Mouse (Mus musculus) frontal cortex, postnatal 25 days (tissue): ENCODE data around the gene Glrx.
A peak's percentile ranks its signal among the peaks of the same experiment; 100 is the strongest.
"Not testable (repeated sequence)": the region's sequence is repeated elsewhere in the genome, so short reads cannot be mapped to it uniquely, and the experiment has no call there.

Experiments
- DNase-seq, 2 experiments: peaks; one replicate each; pipeline ENCODE4 v3.0.0; 2022; ENCODE audit warnings: low spot score in 2 of 2

Glrx gene

DNA sequence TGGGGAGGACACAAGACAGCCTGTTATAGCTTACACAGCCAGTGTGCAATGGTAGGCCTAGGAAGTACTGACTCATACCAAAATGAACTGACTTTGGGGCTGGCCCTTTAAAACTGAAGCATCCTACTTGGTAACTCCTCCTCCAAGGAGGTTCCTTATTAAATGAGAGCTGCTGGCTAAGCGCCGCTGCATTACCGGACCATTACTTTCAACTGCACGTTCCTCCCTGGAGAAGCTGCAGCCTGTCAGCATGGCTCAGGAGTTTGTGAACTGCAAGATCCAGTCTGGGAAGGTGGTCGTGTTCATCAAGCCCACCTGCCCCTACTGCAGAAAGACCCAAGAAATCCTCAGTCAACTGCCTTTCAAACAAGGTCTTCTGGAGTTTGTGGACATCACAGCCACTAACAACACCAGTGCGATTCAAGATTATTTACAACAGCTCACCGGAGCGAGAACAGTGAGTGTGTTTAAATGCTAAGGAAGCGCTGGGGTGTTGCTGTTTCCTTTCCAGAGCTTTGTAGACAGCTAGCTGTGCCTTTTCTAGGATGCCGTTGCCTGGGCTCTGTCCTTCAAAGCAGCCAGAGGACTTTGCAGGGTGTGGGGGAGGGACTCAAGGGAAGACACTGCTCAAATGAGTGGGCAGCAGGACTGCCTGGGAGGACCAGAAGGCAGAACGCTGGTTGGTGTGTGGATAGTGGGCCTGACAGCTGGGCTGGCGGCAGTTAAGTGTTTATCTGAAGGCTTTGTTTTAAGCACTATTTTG, at the start of gene Glrx:
TSS of gene Glrx (plus strand) at position 150 of the 763 bp plus-strand sequence.
- peak; percentile 68 to 71 for DNase-seq

DNA sequence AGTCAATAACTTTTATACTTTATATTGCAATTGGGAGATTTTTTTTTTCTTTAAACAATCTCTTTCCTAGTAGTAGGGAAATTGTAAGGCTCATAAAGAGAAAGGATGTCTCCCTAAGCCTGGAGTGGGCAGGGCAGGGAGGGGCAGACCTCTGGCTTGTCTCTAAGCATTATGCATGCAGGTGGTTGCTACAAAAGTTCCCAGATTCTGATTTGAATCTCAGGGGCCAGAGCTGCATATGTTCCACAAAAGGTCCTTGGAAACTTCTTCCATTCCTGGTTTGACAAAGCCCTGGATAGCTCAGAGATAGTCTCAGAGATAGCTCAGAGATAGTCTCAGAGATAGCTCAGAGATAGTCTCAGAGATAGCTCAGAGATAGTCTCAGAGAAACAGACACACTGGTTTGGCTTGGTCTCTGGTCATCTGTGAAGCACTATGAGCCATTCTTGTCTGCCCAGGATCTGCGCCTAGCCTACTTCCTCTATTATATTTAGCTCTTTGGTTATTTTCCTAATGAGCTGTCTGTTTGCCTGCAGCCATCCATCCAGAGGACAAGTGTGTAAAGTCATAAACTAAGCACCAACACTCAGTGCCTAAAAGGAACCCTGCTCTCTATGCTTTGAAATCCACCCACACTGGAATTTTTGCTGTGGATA, 49.0 kb upstream of the Glrx start:
- no peak for DNase-seq

DNA sequence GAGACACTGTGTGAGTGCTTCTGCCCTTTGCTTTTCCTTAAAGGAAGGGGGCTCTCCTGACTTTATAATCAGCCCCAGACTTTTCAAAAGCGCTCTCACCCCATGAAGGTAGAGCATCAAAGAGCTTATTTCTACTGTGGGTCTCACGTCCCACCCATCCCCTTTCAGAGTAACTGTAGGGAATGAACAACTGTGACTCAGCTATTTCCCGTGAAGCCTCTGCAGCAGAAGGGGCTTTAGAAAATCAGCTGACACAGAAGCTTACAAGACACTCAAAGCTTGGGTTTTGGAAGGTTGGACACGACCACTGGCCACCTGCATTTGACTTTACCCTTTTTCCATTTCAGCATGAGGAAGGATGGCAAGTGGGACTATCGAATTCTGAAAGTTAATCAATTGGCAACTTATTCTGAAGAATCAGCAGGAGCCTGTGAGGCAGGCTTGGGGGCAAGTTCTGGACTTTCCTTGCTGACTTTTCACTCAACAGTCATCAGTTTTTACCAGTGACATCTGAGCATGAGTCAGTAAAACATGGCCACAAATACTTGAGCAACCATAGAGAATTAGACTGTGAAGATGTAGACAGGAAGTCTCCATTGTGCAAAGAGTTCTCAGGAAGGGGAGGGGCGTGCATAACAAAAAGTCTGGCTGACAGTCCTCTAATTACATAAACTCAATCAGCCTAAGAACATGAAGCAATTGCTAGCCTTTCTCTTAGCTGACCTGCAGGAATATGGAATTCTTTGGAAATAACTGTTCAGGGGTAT, 45.6 kb upstream of the Glrx start:
- DNase-seq = no peak

GRCm38 (mm10) chr13:75797369-75798141, 42.1 kb upstream of the Glrx start:
- DNase-seq = peak; percentile 94 to 96

GRCm38 (mm10) chr13:75798413-75799302, 41.0 kb upstream of the Glrx start:
- DNase-seq = no peak

GRCm38 (mm10) chr13:75799421-75799820, 40.2 kb upstream of the Glrx start:
- no peak for DNase-seq

DNA sequence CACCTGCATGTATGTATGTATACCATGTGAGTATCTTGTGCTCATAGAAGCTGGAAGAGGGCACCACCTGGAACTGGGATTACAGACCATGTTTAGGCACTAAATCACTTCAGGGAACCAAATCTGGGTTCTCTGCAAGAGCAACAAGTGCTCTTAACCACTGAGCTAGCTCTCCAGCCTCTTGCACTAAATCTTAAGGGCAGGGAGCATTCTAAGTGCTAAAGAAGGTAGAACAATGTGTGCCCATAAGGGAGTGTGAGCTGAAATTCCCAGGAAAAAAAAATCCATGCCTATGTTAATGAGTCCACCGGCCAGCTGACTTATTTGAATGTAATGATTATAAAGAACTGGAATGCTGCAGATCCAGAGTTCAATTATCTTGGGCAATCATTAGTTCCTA, 31.7 kb upstream of the Glrx start:
- no peak for DNase-seq

DNA sequence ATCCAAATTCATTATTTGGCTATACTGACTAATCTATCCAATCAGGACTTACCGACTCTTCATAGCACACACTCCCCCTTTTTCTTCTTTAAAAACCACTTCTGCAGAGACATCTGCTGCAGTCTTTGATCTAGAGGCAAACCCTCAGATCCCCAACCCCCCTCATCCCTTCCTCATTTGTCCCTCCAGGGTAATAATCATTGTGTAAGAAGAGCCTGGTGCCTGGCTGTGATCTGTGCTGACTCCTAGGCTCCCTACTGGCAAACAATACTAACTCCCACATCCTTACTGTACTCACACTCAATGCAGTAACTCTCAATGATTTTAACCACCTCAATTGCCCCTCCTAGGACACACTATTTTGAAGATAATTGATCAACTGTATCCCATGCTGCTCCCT, 29.7 kb upstream of the Glrx start:
- DNase-seq = no peak

DNA sequence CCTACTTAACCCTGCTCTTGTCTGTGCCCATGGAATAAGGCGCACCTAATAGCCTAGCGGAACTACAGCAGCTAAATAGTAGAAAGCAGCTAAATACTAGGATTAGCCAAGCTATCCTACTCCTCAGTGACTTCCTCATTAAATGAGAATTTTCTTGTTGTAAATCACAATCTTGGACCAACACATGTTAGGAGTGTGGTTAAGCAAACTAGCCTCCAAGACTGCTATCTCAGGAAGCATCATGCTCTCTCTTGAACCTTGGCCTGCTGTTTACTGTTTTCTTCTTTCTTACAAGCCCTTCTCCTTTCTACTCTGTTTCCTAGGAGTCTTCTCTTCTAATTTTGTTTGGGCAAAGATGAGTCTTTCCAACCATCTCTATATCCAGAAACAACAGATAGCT, 22.5 kb upstream of the Glrx start:
- no peak for DNase-seq

GRCm38 (mm10) chr13:75818486-75818885, 21.2 kb upstream of the Glrx start:
- DNase-seq = no peak

DNA sequence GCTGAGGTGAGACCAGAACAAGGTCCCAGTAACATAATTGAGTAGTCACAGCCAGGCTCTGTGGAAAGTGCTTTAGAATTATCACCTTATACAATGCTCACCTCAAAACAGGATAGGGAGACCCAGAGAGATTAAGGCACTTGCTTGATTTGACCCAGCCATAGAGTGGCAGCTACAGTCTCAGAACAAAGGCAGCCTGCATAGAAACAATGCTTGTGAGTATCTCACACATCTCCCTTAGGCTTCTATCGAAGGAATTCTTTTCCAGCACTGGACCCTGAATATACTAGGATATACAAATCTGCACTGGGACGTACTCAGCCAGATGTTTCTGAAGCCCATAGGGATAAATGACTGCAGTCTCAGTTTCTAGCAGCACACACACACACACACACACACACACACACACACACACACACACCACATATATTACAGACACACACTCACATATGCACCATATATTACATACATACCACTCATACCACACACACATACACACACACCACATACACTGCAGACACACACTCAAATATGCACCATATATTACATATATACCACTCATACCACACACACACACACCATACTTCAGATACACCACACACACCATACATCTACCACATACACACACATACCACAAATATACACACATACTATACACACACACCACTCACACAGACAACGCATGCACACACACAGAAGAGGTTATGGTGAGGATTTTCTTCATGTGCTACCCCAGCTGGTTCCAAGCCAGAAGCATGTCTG, 20.5 kb upstream of the Glrx start:
- DNase-seq = no peak

- no peak for DNase-seq
Observed at GRCm38 (mm10) chr13:75819898-75820297, 19.8 kb upstream of the Glrx start.

DNA sequence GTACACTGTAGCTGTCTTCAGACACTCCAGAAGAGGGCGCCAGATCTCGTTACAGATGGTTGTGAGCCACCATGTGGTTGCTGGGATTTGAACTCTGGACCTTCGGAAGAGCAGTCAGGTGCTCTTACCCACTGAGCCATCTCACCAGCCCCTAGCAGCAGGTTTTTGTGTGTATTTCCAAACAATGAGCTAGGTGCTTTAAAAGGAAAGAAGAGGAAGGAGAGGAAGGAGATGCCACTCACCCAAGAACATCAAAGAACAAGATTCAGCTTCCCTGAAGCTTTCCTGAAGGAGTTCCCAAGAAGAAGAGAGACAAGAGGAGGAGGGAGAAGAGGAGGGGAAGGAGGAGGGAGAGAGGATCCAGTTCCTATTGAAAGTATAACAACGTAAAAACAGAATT, 17.3 kb upstream of the Glrx start:
- DNase-seq = not testable (repeated sequence)

DNA sequence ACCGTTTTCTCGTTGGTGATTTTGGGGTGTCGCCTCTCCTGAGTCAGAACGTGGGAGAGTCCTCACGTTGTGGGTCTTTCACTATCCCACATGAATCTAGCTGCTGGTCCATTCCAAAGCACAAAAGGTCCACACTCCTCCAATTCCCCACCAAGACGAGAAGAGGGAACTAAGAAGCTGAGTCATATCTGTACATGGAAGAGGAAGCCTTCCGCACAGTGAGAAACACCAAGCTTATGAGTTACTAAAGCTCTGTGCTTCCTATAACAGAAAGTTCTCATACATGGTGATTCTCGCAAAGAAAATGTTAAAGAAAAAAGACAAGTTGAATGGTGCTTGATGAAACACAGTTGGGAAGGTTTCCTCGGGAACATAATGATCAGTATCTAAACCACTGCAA, 16.5 kb upstream of the Glrx start:
- DNase-seq = no peak

DNA sequence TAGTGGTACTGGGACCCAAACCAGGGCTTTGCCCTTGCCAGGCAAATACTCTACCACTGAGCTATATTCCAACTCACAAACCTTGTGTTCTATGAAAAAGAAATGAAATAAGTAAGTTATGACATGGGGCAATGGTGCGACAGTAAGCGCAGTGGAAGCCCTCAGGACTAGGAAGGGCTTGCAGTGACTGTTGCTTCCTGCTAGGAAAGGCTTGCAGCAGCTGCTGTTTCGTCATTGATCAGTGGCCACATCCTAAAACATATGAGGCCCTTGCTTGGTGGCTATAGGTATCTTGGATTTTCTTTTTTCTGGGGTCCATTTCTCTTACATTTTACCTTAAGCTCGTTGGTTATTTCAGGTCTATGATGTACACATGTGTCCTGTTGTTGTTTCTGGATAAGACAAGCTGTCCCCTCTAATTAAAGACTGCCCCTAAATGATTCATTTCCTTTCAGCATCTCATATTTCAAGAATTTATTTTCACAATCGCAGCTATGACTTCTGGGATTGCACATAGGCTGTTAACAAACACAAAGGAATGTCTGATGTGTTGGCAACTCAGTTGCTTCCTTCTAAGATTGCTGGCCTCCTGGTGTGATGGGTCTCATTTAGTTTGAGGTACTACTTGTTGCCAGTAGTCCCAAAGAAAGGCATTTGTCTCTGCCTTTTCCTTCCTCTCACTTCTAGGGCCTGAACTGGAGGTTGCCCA, 14.9 kb upstream of the Glrx start:
- no peak for DNase-seq

DNA sequence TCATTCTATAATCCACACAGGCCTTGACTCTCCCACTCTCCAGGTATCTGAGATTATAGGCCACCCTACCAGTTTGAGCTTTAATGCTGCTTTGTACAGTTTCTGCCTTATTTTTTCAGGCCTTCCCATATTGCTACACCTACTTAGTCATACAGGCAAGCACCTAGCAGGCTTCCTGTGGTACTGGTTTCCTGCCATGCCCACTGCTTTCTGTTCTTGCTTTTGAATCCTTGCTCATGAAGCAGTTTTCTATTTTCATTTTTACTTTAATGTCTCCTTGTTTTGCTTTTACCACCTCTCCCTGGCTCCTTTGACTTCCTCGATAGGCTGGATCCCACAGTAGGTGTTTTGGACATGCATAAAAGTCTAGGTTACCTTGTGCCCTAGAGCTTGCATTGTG, 14.3 kb upstream of the Glrx start:
- no peak for DNase-seq

DNA sequence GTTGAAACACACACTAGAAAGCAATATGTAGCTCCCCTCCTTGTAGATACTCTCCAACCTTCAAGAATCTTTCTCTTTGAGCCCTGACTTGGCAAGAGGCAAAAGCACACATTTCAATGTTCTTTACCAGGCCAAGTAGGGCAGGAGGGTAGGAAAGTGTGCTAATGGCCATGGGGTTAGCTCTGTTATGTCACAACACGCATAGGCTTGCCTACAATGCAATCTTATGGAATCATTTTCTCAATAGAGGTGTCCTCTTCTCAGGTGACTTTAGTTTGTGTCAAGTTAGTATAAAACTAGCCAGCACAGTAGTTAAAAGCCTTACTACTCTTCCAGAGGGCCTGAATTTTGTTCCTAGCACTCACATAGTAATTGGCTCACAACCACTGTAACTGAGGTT, 9.0 kb upstream of the Glrx start:
- DNase-seq = no peak

DNA sequence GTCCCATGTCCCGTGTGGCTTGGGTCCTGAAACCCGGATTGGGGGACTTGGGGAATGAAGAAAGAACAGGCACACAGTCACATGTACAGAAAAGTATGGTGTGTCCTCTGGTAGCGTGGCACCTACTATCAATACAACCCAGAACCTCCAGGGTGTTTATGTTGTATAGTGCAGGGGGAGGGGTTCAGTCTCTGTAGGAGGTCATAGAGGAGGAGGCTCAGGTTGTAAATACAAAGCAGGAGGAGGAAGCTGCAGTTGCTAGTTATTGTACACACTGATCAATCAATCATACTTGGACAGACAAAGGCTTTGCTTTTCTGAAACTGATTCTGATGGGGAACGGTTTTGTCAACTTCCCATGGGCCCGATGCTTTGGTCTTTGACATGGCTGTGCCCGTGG, 8.0 kb upstream of the Glrx start:
- no peak for DNase-seq

DNA sequence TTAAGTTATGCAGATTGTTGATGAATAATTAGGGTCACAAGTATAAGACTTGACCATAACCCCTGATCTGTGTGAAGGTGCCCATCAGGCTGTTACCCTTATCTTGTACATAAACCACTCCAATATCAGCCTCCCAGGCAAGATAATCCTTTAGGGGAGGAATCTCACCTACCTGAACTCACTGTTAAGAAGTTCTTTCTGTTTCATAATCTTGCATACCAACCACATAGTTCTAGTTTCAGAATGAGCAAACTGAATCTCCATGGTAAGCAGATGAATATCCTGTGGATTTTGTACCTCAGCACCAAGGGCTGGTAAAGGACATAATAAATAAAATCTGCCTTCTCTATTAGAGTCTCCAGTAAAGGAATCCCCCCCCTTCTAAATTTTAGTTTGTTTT, 7.0 kb upstream of the Glrx start:
- DNase-seq = no peak

- DNase-seq = no peak
Observed at GRCm38 (mm10) chr13:75833499-75833898, 6.2 kb upstream of the Glrx start.
